Comparison of ENCODE assay signal across 13 mouse cellular contexts in genomic region chr12:28866121-28866520, GRCm38 (mm10).
DNase-seq lines count a peak whose midpoint lies in the region; ATAC-seq lines count a peak whose summit lies in the region.
"Had no signal": no experiment of that assay in that cellular context is flagged by ENCODE, and none has a peak within 500 bp of the region (broad histone marks: within the 10 kb centered on the region; RNA-seq: fewer than 3 reads in every experiment).

No protein-coding gene starts in this region.

- H3K9me3 ChIP-seq in forebrain, embryonic 12.5 days, result no peaks in the 10 kb centered on the region
- no peaks in the 10 kb centered on the region for H3K9me3 ChIP-seq in forebrain, embryonic 16.5 days (ENCODE audit: control insufficient read depth, low read length)
- H3K9me3 ChIP-seq in neural tube, embryonic 13.5 days, result no peaks in the 10 kb centered on the region
- H3K9me3 ChIP-seq: embryonic facial prominence, embryonic 15.5 days; liver, embryonic 13.5 days had no signal

- 86% methylated on average over 1 of the region's 1 CpGs for WGBS in forebrain, embryonic 12.5 days
- 45% methylated on average over 1 of the region's 1 CpGs for WGBS in forebrain, embryonic 16.5 days
- WGBS in neural tube, embryonic 13.5 days, result 60% methylated on average over 1 of the region's 1 CpGs

- no peaks in the 10 kb centered on the region for H3K27me3 ChIP-seq in forebrain, embryonic 12.5 days
- no peaks in the 10 kb centered on the region for H3K27me3 ChIP-seq in forebrain, embryonic 16.5 days (replicated peaks; ENCODE audit: control insufficient read depth, insufficient read depth, low read length)
- no peaks in the 10 kb centered on the region for H3K27me3 ChIP-seq in neural tube, embryonic 13.5 days
- H3K27me3 ChIP-seq: embryonic facial prominence, embryonic 15.5 days; liver, embryonic 13.5 days had no signal

- peaks cover 20% of the 10 kb centered on the region for H3K4me1 ChIP-seq in forebrain, embryonic 12.5 days
- peaks cover 40% of the 10 kb centered on the region for H3K4me1 ChIP-seq in forebrain, embryonic 16.5 days (replicated peaks; ENCODE audit: control insufficient read depth, insufficient read depth, low read length)
- H3K4me1 ChIP-seq in neural tube, embryonic 13.5 days (replicated peaks), result peaks cover 57% of the 10 kb centered on the region
- H3K4me1 ChIP-seq: liver, embryonic 13.5 days had no signal

- H3K4me2 ChIP-seq in forebrain, embryonic 12.5 days, result no peak overlapping the region
- no peak overlapping the region for H3K4me2 ChIP-seq in forebrain, embryonic 16.5 days (ENCODE audit: low read length)
- no peak overlapping the region for H3K4me2 ChIP-seq in neural tube, embryonic 13.5 days
- H3K4me2 ChIP-seq: embryonic facial prominence, embryonic 15.5 days; liver, embryonic 13.5 days had no signal

- H3K4me3 ChIP-seq in forebrain, embryonic 12.5 days (replicated peaks), result no peak overlapping the region
- H3K4me3 ChIP-seq in forebrain, embryonic 16.5 days (replicated peaks; ENCODE audit: low read length), result no peak overlapping the region
- H3K4me3 ChIP-seq in neural tube, embryonic 13.5 days, result no peak overlapping the region
- H3K4me3 ChIP-seq: embryonic facial prominence, embryonic 15.5 days; liver, embryonic 13.5 days had no signal

- H3K36me3 ChIP-seq in forebrain, embryonic 12.5 days (replicated peaks), result peaks cover 5% of the 10 kb centered on the region
- H3K36me3 ChIP-seq in forebrain, embryonic 16.5 days (ENCODE audit: control insufficient read depth, insufficient read depth), result no peaks in the 10 kb centered on the region
- peaks cover 25% of the 10 kb centered on the region for H3K36me3 ChIP-seq in neural tube, embryonic 13.5 days

- H3K27ac ChIP-seq in forebrain, embryonic 12.5 days, result peak overlapping the region; percentile 38
- peak overlapping the region; percentile 1; the same call in 1 of the 2 replicates for H3K27ac ChIP-seq in forebrain, embryonic 16.5 days (ENCODE audit: low read length)
- peak overlapping the region; percentile 85 for H3K27ac ChIP-seq in neural tube, embryonic 13.5 days (replicated peaks)
- H3K27ac ChIP-seq: embryonic facial prominence, embryonic 15.5 days; liver, embryonic 13.5 days had no signal

- H3K9ac ChIP-seq in forebrain, embryonic 12.5 days, result no peak overlapping the region
- H3K9ac ChIP-seq in forebrain, embryonic 16.5 days (replicated peaks; ENCODE audit: low read depth, low read length), result no peak overlapping the region
- peak overlapping the region; percentile 52 for H3K9ac ChIP-seq in neural tube, embryonic 13.5 days
- H3K9ac ChIP-seq: embryonic facial prominence, embryonic 15.5 days; liver, embryonic 13.5 days had no signal

- peak; percentile 43 for DNase-seq in layer of hippocampus, adult 9-11 months
- no peak for DNase-seq in layer of hippocampus, postnatal 25 days (ENCODE audit: extremely low spot score in 1 of 2, low spot score in 1 of 2)
- DNase-seq in spleen, postnatal 36 days (ENCODE audit: low spot score in 2 of 2), result no peak
- DNase-seq in adrenal gland, adult 2 months, result no peak
- DNase-seq: cerebellum, adult 18-20 months; left cerebral cortex, postnatal 4 days; liver, embryonic 13.5 days; lung, postnatal 14 days; thymus, adult 18-20 months had no signal

- no peak for ATAC-seq in forebrain, embryonic 12.5 days (ENCODE audit: low FRiP score)
- ATAC-seq in forebrain, embryonic 16.5 days, result no peak
- ATAC-seq in neural tube, embryonic 13.5 days (ENCODE audit: low read depth), result no peak

Comparison
In these comparisons a context has a peak if more than half of its experiments do, and no peak if none do; other contexts are left out.
1. H3K27ac ChIP-seq: peak in every context shown above with its lines; median percentile 85 in neural tube, embryonic 13.5 days; 38 in forebrain, embryonic 12.5 days; 1 in forebrain, embryonic 16.5 days.